In the genomic region with DNA sequence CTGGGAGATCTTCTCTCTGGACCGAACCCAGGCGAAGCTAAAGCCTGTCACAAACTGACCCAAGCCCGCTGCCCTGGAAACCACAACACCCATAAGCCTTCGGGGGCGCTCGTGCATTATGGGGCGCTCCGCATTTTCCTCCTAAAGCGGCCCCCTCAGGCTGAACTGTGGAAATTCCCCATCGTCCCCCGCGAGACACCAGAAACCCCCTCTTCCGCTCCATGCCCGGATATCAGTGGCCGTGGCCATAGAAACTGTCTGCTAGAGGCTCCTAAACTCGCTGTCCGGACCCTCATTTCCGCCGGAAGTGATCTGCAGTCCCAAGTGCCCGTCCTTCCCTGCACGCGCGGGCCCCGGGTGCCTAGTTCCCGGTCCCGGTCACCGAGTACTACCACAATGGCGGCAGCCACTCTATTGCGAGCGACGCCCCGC, we compare ENCODE assay signal across 8 mouse cellular contexts. TPM values are rescaled to one million over a fixed set of nuclear protein-coding genes. Genes with fewer than 3 reads are reported as not detected.
DNase-seq lines count a peak whose midpoint lies in the region; ATAC-seq lines count a peak whose summit lies in the region.

A gene (plus strand): TSS at position 310 of the 432 bp plus-strand sequence.

- peak; percentile 56 for DNase-seq in c-Kit-negative CD71-positive TER-119-positive erythroid progenitor cells, embryonic 14.5 days (ENCODE audit: low read depth, low spot score)
- peak; percentile 99 for DNase-seq in forebrain, embryonic 10.5 days (ENCODE audit: extremely low spot score, low spot score)
- peak; percentile 97 to 98 for DNase-seq in kidney, postnatal 36 days
- peak; percentile 100 for DNase-seq in telencephalon, adult 2 months (ENCODE audit: low read depth, low spot score)

- peak; percentile 92 for ATAC-seq in CD4-positive, CD25-positive, alpha-beta regulatory T cell, adult 4 months
- ATAC-seq in heart, embryonic 15.5 days (replicated peaks; ENCODE audit: insufficient number of reproducible peaks, insufficient read depth, low FRiP score, low read depth), result peak; percentile 86
- peak; percentile 81 for ATAC-seq in liver, embryonic 15.5 days (ENCODE audit: insufficient read depth)
- peak; percentile 90 for ATAC-seq in neural tube, embryonic 12.5 days (ENCODE audit: low FRiP score, low read depth)

- H3K4me1 ChIP-seq in forebrain, embryonic 10.5 days, result peaks cover 32% of the 10 kb centered on the region
- H3K4me1 ChIP-seq in heart, embryonic 15.5 days (replicated peaks), result peaks cover 14% of the 10 kb centered on the region
- H3K4me1 ChIP-seq in liver, embryonic 15.5 days (replicated peaks), result peaks cover 27% of the 10 kb centered on the region
- H3K4me1 ChIP-seq in neural tube, embryonic 12.5 days, result peaks cover 10% of the 10 kb centered on the region

- peak within 1 kb of the TSS; percentile 86 for H3K27ac ChIP-seq in forebrain, embryonic 10.5 days
- H3K27ac ChIP-seq in heart, embryonic 15.5 days, result peak within 1 kb of the TSS; percentile 70
- H3K27ac ChIP-seq in liver, embryonic 15.5 days (replicated peaks), result peak within 1 kb of the TSS; percentile 79
- H3K27ac ChIP-seq in neural tube, embryonic 12.5 days, result no peak within 1 kb of the TSS

- H3K4me2 ChIP-seq in heart, embryonic 15.5 days, result peak within 1 kb of the TSS; percentile 82
- H3K4me2 ChIP-seq in liver, embryonic 15.5 days, result peak within 1 kb of the TSS; percentile 79
- H3K4me2 ChIP-seq in neural tube, embryonic 12.5 days (replicated peaks), result peak within 1 kb of the TSS; percentile 85

- WGBS in forebrain, embryonic 10.5 days, result under 1% methylated on average over 32 of the region's 32 CpGs
- WGBS in heart, embryonic 15.5 days, result under 1% methylated on average over 32 of the region's 32 CpGs
- under 1% methylated on average over 32 of the region's 32 CpGs for WGBS in liver, embryonic 15.5 days (ENCODE audit: insufficient replicate concordance)
- under 1% methylated on average over 32 of the region's 32 CpGs for WGBS in neural tube, embryonic 12.5 days

- H3K4me3 ChIP-seq in forebrain, embryonic 10.5 days, result peak within 1 kb of the TSS; percentile 64
- peak within 1 kb of the TSS; percentile 78 for H3K4me3 ChIP-seq in heart, embryonic 15.5 days
- H3K4me3 ChIP-seq in liver, embryonic 15.5 days (replicated peaks), result peak within 1 kb of the TSS; percentile 77
- H3K4me3 ChIP-seq in neural tube, embryonic 12.5 days, result peak within 1 kb of the TSS; percentile 78

- peaks cover 36% of the 10 kb centered on the region for H3K36me3 ChIP-seq in forebrain, embryonic 10.5 days (replicated peaks)
- peaks cover 29% of the 10 kb centered on the region for H3K36me3 ChIP-seq in heart, embryonic 15.5 days
- peaks cover 31% of the 10 kb centered on the region for H3K36me3 ChIP-seq in liver, embryonic 15.5 days (replicated peaks)
- peaks cover 30% of the 10 kb centered on the region for H3K36me3 ChIP-seq in neural tube, embryonic 12.5 days

- no peaks in the 10 kb centered on the region for H3K27me3 ChIP-seq in forebrain, embryonic 10.5 days (ENCODE audit: poor library complexity, severe bottlenecking)
- H3K27me3 ChIP-seq in heart, embryonic 15.5 days, result no peaks in the 10 kb centered on the region
- no peaks in the 10 kb centered on the region for H3K27me3 ChIP-seq in liver, embryonic 15.5 days
- H3K27me3 ChIP-seq in neural tube, embryonic 12.5 days (replicated peaks), result no peaks in the 10 kb centered on the region

- peak within 1 kb of the TSS; percentile 81 for H3K9ac ChIP-seq in heart, embryonic 15.5 days
- H3K9ac ChIP-seq in liver, embryonic 15.5 days, result peak within 1 kb of the TSS; percentile 67
- H3K9ac ChIP-seq in neural tube, embryonic 12.5 days, result peak within 1 kb of the TSS; percentile 57

- H3K9me3 ChIP-seq in forebrain, embryonic 10.5 days, result no peaks in the 10 kb centered on the region
- H3K9me3 ChIP-seq in heart, embryonic 15.5 days (replicated peaks), result no peaks in the 10 kb centered on the region
- no peaks in the 10 kb centered on the region for H3K9me3 ChIP-seq in liver, embryonic 15.5 days (replicated peaks)
- no peaks in the 10 kb centered on the region for H3K9me3 ChIP-seq in neural tube, embryonic 12.5 days

RNA-seq across cellular contexts. Expression of the gene that starts here (rescaled TPM):
- 10 to 100 TPM; 79.8 to 89.2 TPM for polyA plus RNA-seq in CD4-positive, CD25-positive, alpha-beta regulatory T cell, adult 4 months (2017; shearing (Covaris generic))
- polyA plus RNA-seq in forebrain, embryonic 10.5 days (2016; fragmentation: Nextera tagmentation; extraction: Ambion mirVana), result 180 and 183 TPM in 2 replicates
- 170 and 182 TPM in 2 replicates for polyA plus RNA-seq in heart, embryonic 15.5 days (2015; fragmentation: Nextera tagmentation; extraction: Ambion mirVana)
- polyA plus RNA-seq in liver, embryonic 15.5 days (2015; fragmentation: Nextera tagmentation; extraction: Ambion mirVana), result 81.2 and 96.3 TPM in 2 replicates
- 121 and 136 TPM in 2 replicates for polyA plus RNA-seq in neural tube, embryonic 12.5 days (2016; fragmentation: Nextera tagmentation; extraction: Ambion mirVana)
